Mouse (Mus musculus) CD4-positive naive resting alpha-beta T cell, adult 76 days (primary cell): ENCODE measurements around the gene Ly6g6d. TPM values are rescaled to one million over a fixed set of nuclear protein-coding genes. Genes with fewer than 3 reads are reported as not detected.

Source experiments
- total RNA-seq: library from RNA; stranded (reverse); gene quantifications from one replicate; pipeline ENCODE4 v1.2.4, GENCODE M21; 2023

The Ly6g6d gene
- total RNA-seq, 1 experiment from 2014 or later: not detected

Other genes with a start within 250 kb of the Ly6g6d start
- 55.8 TPM for gene Stk19, start 241.1 kb downstream of the Ly6g6d start, total RNA-seq
- 86.0 TPM for gene Dxo, start 241.0 kb downstream of the Ly6g6d start, total RNA-seq
- gene Skiv2l, start 227.9 kb downstream of the Ly6g6d start, total RNA-seq: 121 TPM
- gene Nelfe, start 227.7 kb downstream of the Ly6g6d start, total RNA-seq: 22.0 TPM
- gene Cfb, start 215.5 kb downstream of the Ly6g6d start, total RNA-seq: 0.64 TPM
- gene Zbtb12, start 198.6 kb downstream of the Ly6g6d start, total RNA-seq: 4.4 TPM
- gene Gm20547, start 196.0 kb downstream of the Ly6g6d start, total RNA-seq: 0.38 TPM
- 1.6 TPM for gene C2, start 179.8 kb downstream of the Ly6g6d start, total RNA-seq
- 113 TPM for gene Ehmt2, start 179.6 kb downstream of the Ly6g6d start, total RNA-seq
- gene Slc44a4, start 163.6 kb downstream of the Ly6g6d start, total RNA-seq: not detected
- 44.2 TPM for gene Neu1, start 146.8 kb downstream of the Ly6g6d start, total RNA-seq
- 97.6 TPM for gene Hspa1b, start 118.8 kb downstream of the Ly6g6d start, total RNA-seq
- not detected for gene Gm20481, start 108.2 kb downstream of the Ly6g6d start, total RNA-seq
- 57.4 TPM for gene Hspa1a, start 105.9 kb downstream of the Ly6g6d start, total RNA-seq
- not detected for gene Hspa1l, start 105.4 kb downstream of the Ly6g6d start, total RNA-seq
- 24.0 TPM for gene Lsm2, start 96.2 kb downstream of the Ly6g6d start, total RNA-seq
- 85.0 TPM for gene Vars, start 77.1 kb downstream of the Ly6g6d start, total RNA-seq
- gene Vwa7, start 61.5 kb downstream of the Ly6g6d start, total RNA-seq: not detected
- 1.4 TPM for gene Sapcd1, start 50.0 kb downstream of the Ly6g6d start, total RNA-seq
- 3.2 TPM for gene Msh5, start 31.3 kb downstream of the Ly6g6d start, total RNA-seq
- gene Clic1, start 28.1 kb downstream of the Ly6g6d start, total RNA-seq: 137 TPM
- gene Ddah2, start 19.0 kb downstream of the Ly6g6d start, total RNA-seq: 0.70 TPM
- not detected for gene Ly6g6c, start 12.7 kb downstream of the Ly6g6d start, total RNA-seq
- gene Mpig6b, start 11.9 kb downstream of the Ly6g6d start, total RNA-seq: not detected
- not detected for gene Ly6g6e, start 1.2 kb downstream of the Ly6g6d start, total RNA-seq
- gene Ly6g6f, start 7.5 kb upstream of the Ly6g6d start, total RNA-seq: not detected
- gene Abhd16a, start 11.2 kb upstream of the Ly6g6d start, total RNA-seq: 60.6 TPM
- not detected for gene Ly6g5c, start 30.2 kb upstream of the Ly6g6d start, total RNA-seq
- gene Ly6g5b, start 37.4 kb upstream of the Ly6g6d start, total RNA-seq: 1.5 TPM
- 28.7 TPM for gene Gpank1, start 43.4 kb upstream of the Ly6g6d start, total RNA-seq
- 118 TPM for gene Csnk2b, start 44.0 kb upstream of the Ly6g6d start, total RNA-seq
- gene D17H6S53E, start 48.3 kb upstream of the Ly6g6d start, total RNA-seq: 15.3 TPM
- gene Apom, start 54.0 kb upstream of the Ly6g6d start, total RNA-seq: not detected
- 487 TPM for gene Bag6, start 57.1 kb upstream of the Ly6g6d start, total RNA-seq
- 292 TPM for gene Prrc2a, start 86.8 kb upstream of the Ly6g6d start, total RNA-seq
- gene Aif1, start 98.0 kb upstream of the Ly6g6d start, total RNA-seq: 8.6 TPM
- 9.5 TPM for gene Lst1, start 110.4 kb upstream of the Ly6g6d start, total RNA-seq
- gene Ltb, start 116.4 kb upstream of the Ly6g6d start, total RNA-seq: 417 TPM
- gene Tnf, start 123.9 kb upstream of the Ly6g6d start, total RNA-seq: 11.3 TPM
- 15.7 TPM for gene Lta, start 127.3 kb upstream of the Ly6g6d start, total RNA-seq
- gene Gm16181, start 142.8 kb upstream of the Ly6g6d start, total RNA-seq: not detected
- 1.00 TPM for gene Atp6v1g2, start 155.6 kb upstream of the Ly6g6d start, total RNA-seq
- 9.4 TPM for gene Nfkbil1, start 157.7 kb upstream of the Ly6g6d start, total RNA-seq
- 422 TPM for gene Ddx39b, start 163.7 kb upstream of the Ly6g6d start, total RNA-seq
- 2,346 TPM for gene H2-D1, start 184.7 kb upstream of the Ly6g6d start, total RNA-seq
- gene H2-Q1, start 242.3 kb upstream of the Ly6g6d start, total RNA-seq: 12.5 TPM